In the genomic region with DNA sequence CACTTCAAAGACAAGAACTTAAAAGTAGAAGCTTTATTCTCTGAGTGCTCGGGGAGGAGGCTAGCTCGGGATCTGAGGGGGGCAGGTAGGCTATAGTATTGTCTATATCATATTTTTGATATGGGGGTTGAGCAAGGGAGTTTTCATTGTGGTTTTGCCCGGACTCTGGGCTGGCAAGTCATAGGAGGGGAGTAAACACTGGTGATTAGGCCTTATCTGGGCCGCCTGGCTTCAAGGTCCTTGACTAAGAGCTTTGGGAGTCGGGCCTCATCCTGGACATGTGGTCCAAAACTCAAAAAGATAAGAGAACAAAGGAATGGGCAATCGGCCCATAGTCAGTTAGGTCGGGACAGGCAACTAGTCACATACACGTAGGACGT, we compare ENCODE assay signal across 12 mouse cellular contexts. TPM values are rescaled to one million over a fixed set of nuclear protein-coding genes. Genes with fewer than 3 reads are reported as not detected.
DNase-seq lines count a peak whose midpoint lies in the region; ATAC-seq lines count a peak whose summit lies in the region.
"Had no signal": no experiment of that assay in that cellular context is flagged by ENCODE, and none has a peak within 500 bp of the region (broad histone marks: within the 10 kb centered on the region; RNA-seq: fewer than 3 reads in every experiment).

No protein-coding gene starts in this region.

- H3K4me3 ChIP-seq in heart, embryonic 15.5 days, result no peak overlapping the region
- H3K4me3 ChIP-seq: myocyte had no signal

- peaks cover 50% of the 10 kb centered on the region for H3K4me1 ChIP-seq in heart, embryonic 15.5 days (replicated peaks)

- ATAC-seq in heart, embryonic 15.5 days (replicated peaks; ENCODE audit: insufficient number of reproducible peaks, insufficient read depth, low FRiP score, low read depth), result peak; percentile 39
- 0 out of 2 replicates have a peak, but pooled peaks have one; percentile 18 for ATAC-seq in megakaryocyte, adult 5-6 weeks (ENCODE audit: poor library complexity, severe bottlenecking)

- peaks cover 9% of the 10 kb centered on the region for H3K36me3 ChIP-seq in heart, embryonic 15.5 days

- H3K4me2 ChIP-seq in heart, embryonic 15.5 days, result no peak overlapping the region

- H3K27ac ChIP-seq in heart, embryonic 15.5 days, result peak overlapping the region; percentile 53

- DNase-seq in adrenal gland, adult (ENCODE audit: inconsistent age in 2 of 2, low spot score in 1 of 2), result peak; percentile 75 to 88
- DNase-seq in adrenal gland, postnatal 4 days (ENCODE audit: low spot score in 2 of 2), result no peak
- DNase-seq in 416B (ENCODE audit: low read depth), result peak; percentile 63
- no peak for DNase-seq in layer of hippocampus, postnatal 14 days (ENCODE audit: low spot score in 2 of 2)
- DNase-seq in right cerebral cortex, postnatal 36 days (ENCODE audit: low spot score in 2 of 2), result no peak
- no peak for DNase-seq in urinary bladder, postnatal 36 days (ENCODE audit: low spot score in 2 of 2)
- DNase-seq: cerebellum, postnatal 14 days; kidney, postnatal 10 days; lung, postnatal 36 days had no signal

- H3K9ac ChIP-seq in heart, embryonic 15.5 days, result no peak overlapping the region

- H3K9me3 ChIP-seq in heart, embryonic 15.5 days (replicated peaks), result no peaks in the 10 kb centered on the region

- WGBS in heart, embryonic 15.5 days, result 17% methylated on average over 9 of the region's 9 CpGs

- no peaks in the 10 kb centered on the region for H3K27me3 ChIP-seq in heart, embryonic 15.5 days

RNA-seq across cellular contexts. Expression of gene Myl9, which starts 8.1 kb away (rescaled TPM):
- total RNA-seq in adrenal gland, postnatal 4 days (2021), result 10 to 100 TPM; 82.3 to 84.4 TPM
- 1,553 and 1,598 TPM in 2 replicates for polyA plus RNA-seq in heart, embryonic 15.5 days (2015; fragmentation: Nextera tagmentation; extraction: Ambion mirVana)
- total RNA-seq in megakaryocyte, adult 5-6 weeks (2015), result not detected in 2 replicates
- total RNA-seq in megakaryocyte, adult 5-6 weeks (2017), result not detected in 2 replicates
- 10 to 100 TPM; 22.3 to 24.9 TPM for total RNA-seq in layer of hippocampus, postnatal 14 days (2021)

RNA-seq across cellular contexts. Expression of gene Tgif2, which starts 56.5 kb away (rescaled TPM):
- 10 to 100 TPM; 23.0 to 25.1 TPM for total RNA-seq in adrenal gland, postnatal 4 days (2021)
- polyA plus RNA-seq in heart, embryonic 15.5 days (2015; fragmentation: Nextera tagmentation; extraction: Ambion mirVana), result 23.6 and 34.1 TPM in 2 replicates
- total RNA-seq in megakaryocyte, adult 5-6 weeks (2015), result 0.36 and 0.38 TPM in 2 replicates
- 0.73 TPM in 1 of 2 replicates, not detected in the other for total RNA-seq in megakaryocyte, adult 5-6 weeks (2017)
- total RNA-seq in layer of hippocampus, postnatal 14 days (2021), result 1 to 10 TPM; 2.7 to 3.0 TPM

Comparison
In these comparisons a context has a peak if more than half of its experiments do, and no peak if none do; other contexts are left out.
1. DNase-seq: peak in adrenal gland, adult (2 of 2) and 416B (single experiment); none in adrenal gland, postnatal 4 days (0 of 2), layer of hippocampus, postnatal 14 days (0 of 2), right cerebral cortex, postnatal 36 days (0 of 2) and urinary bladder, postnatal 36 days (0 of 2).
2. RNA of gene Myl9, which starts 8.1 kb away (total RNA-seq): 82.3 to 84.4 TPM in adrenal gland, postnatal 4 days and 22.3 to 24.9 TPM in layer of hippocampus, postnatal 14 days; not detected in megakaryocyte, adult 5-6 weeks; every median in the first group is over 10 times any median in the second.
3. RNA of gene Tgif2, which starts 56.5 kb away (total RNA-seq): 23.0 to 25.1 TPM in adrenal gland, postnatal 4 days; 2.7 to 3.0 TPM in layer of hippocampus, postnatal 14 days and 0.36 to 0.73 TPM in megakaryocyte, adult 5-6 weeks; every median in the first group is over 4 times any median in the second.